Mouse (Mus musculus) gastrocnemius, adult 2 months (tissue): ENCODE measurements around the gene Avil. TPM values are rescaled to one million over a fixed set of nuclear protein-coding genes. Genes with fewer than 3 reads are reported as not detected.

Experiments used
- DNase-seq: peaks from one replicate; pipeline ENCODE4 v3.0.0; 2022
- H3K27ac ChIP-seq: fragments of 200-600 bp; 2 replicates; pipeline ENCODE4 v1.8.1; 2022; ENCODE audit warnings: mild to moderate bottlenecking
- H3K4me3 ChIP-seq: fragments of 200-600 bp; 2 replicates; pipeline ENCODE4 v1.8.1; 2022; ENCODE audit warnings: mild to moderate bottlenecking, moderate library complexity
- CTCF ChIP-seq: fragments of 200-600 bp; IDR thresholded peaks from 2 replicates; pipeline ENCODE4 v1.8.1; 2022; ENCODE audit warnings: antibody characterized with exemption, mild to moderate bottlenecking, moderate library complexity
- intact Hi-C: fragments of 180-260 bp; cut with DNase I; formaldehyde crosslinking; loops from one replicate; pipeline ENCODE4 v1.15.1; 2025
- total RNA-seq, 2 experiments: library from RNA; stranded (reverse); gene quantifications; 2 replicates each; pipeline ENCODE4 v1.2.3; 2021

The Avil gene
- total RNA-seq, 2 experiments from 2014 or later = 3.2 to 5.7 TPM

- intact Hi-C loops = no loop called here
- H3K4me3 ChIP-seq = no peak overlapping the region
- peak overlapping the region; percentile 90 for H3K27ac ChIP-seq
- no peak for TF ChIP-seq CTCF
- DNase-seq = no peak
These were observed 27.5 kb upstream of the Avil start for GRCm38 (mm10) chr10:126972988-126973387.

- H3K4me3 ChIP-seq = no peak overlapping the region
- no peak for DNase-seq
- intact Hi-C loops = no loop called here
These were observed 24.8 kb upstream of the Avil start for GRCm38 (mm10) chr10:126975706-126976105.

GRCm38 (mm10) chr10:126977076-126977475 lies 23.4 kb upstream of the Avil start:
- intact Hi-C loops = no loop called here
- peak overlapping the region; percentile 13; the same call in 1 of the 2 replicates for H3K27ac ChIP-seq
- DNase-seq = no peak
- H3K4me3 ChIP-seq = no peak overlapping the region
- TF ChIP-seq CTCF = no peak

More at GRCm38 (mm10) chr10:126975706-126976105, 24.8 kb upstream of the Avil start:
- peak overlapping the region; percentile 13 for H3K27ac ChIP-seq
- no peak for TF ChIP-seq CTCF

DNA sequence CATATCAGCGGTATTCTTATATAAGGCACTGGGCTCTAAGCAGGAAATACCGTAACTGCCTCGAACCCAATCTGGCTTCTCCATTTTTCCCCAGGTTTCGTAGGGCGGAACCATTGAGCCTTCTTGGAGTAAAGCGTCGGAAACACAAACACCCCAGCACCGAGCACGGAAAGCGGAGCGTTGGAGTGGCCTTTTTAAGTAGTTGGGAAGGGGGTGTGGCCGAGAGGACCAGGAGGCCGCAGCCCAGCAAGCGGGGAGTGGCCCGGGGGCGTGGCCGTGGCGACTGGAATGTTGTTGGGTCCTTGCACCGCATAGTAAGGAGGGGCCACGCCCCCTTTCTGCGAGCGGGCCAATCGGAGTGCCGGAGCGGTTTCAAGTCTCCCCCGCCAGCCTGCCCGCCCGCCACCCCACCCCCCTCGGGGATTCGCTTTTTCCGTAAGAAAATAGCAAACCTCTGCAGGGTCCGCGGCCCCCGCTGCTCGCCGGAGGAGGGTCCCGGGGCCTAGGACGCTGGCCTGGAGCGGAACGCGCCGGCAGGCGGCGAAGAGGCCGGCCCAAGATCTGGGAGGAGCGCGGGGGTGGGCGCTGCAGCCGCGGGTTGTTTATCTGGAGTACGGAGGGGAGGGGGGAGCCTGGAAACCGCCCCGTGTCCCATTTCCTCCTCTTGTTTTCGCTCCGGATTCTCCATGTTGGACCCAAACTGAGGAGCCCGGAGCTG lies 22.1 kb upstream of the Avil start, which contains the start of gene Ctdsp2:
TSS of gene Ctdsp2 (plus strand) at position 441 of the 718 bp plus-strand sequence.
- peak within 1 kb of the TSS; percentile 100 for H3K27ac ChIP-seq
- TF ChIP-seq CTCF = peak; percentile 40
- DNase-seq = peak; percentile 100
- intact Hi-C loops = loop anchor here (2.0 kb wide), 1 partner anchor 50 kb away; no protein-coding TSS in a partner anchor
- H3K4me3 ChIP-seq = peak within 1 kb of the TSS; percentile 84

DNA sequence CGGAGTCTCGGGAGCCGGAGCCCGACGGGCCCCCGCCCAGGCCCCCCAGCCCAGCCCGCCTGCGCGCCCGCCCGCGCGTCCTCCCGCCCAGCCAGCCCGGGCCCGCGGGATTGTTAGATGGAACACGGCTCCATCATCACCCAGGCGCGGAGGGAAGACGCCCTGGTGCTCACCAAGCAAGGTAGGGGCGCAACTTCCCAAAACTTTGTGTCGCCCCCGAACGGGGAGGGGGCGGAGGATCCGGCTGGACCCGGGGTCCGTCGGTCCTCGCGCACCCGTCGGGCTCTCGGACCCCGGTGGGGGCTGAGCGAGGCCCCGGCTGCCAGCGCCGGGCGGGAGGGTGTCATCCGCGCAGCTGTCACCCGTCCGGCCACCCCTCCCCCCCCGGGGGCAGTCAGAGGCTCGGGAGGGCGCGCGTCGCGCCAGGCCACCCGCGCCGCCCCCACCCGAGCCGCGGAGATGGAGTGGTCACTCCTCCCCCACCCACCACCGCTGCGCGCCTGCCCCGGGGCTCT lies 21.3 kb upstream of the Avil start:
- Histone ChIP-seq H3K4me3 (peak overlapping the region; percentile 84), H3K27ac (peak overlapping the region; percentile 100)
- intact Hi-C loops = loop anchor here (2.0 kb wide), 1 partner anchor 50 kb away; no protein-coding TSS in a partner anchor
- TF ChIP-seq CTCF = no peak
- peak; percentile 91 for DNase-seq

GRCm38 (mm10) chr10:126979636-126980151 lies 20.8 kb upstream of the Avil start:
- Histone ChIP-seq H3K4me3 (peak overlapping the region; percentile 84), H3K27ac (peak overlapping the region; percentile 100)
- peak; percentile 77 for DNase-seq
- intact Hi-C loops = loop anchor here (2.0 kb wide), 1 partner anchor 51 kb away; no protein-coding TSS in a partner anchor
- no peak for TF ChIP-seq CTCF

DNA sequence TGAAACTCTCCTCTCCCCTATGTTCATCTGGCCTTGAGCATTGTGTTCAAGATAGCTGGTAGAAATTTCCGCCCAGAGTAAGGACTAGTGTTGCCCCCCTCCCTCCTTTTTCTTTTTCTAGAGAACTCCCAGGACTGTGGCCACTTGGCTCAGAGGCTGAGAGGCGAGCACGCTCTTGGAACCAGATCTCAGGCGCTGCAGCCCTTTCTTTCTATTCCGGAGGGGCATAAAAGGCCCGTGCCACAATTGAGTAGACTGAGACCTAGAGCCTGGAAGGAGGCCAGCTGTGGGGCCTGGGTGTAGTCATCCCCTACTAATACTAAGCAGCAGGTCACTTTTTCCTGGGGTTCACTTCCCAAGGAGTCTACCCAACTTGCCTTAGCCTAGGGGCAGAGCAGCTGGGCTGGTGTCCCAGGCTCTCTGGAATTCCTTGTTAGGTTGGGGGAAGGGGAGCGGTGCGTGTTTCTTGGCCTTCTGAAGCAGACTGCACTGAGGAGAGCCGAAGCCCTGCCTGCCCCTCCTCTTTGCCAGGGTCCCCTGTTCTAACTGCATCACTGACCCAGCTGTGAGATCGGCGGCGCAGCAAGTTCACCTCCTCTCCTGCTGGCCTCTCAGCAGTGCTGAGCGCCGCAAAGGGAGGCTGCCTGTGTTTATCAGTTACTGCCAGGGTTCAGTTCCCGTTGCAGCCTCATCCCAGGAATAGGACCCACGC lies 20.1 kb upstream of the Avil start:
- peak overlapping the region; percentile 100 for H3K27ac ChIP-seq
- DNase-seq = peak; percentile 79
- intact Hi-C loops = no loop called here
- no peak for TF ChIP-seq CTCF
- peak overlapping the region; percentile 84 for H3K4me3 ChIP-seq

DNA sequence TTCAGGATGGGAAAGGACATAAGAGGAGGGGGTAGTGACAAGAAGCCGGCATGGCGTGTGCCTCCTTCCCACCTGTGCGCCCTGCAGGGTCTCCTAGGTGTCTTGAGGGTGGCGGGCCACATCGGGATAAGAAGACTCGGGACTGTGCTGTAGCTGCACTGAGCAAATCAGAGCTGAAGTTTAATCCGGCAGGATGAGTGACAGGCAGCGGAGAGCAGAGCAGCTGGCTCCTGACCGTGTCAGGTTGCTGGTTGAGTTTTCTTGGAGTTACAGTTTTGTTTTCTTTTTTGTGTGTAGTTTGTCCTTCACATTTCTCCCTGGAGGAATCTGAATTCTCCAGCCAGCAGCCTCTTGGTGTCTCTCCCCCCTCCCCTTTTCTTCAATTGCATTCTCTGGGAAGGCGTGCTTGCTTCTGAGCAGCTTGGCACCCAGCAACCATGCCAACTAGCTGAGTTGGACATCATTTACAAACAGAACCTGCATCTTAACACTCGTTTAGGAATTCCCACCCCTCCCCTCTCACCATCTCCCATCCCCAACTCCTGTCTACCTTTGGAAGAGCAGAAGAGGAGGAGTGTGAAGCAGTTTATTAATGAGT lies 19.5 kb upstream of the Avil start:
- peak overlapping the region; percentile 100 for H3K27ac ChIP-seq
- no peak for TF ChIP-seq CTCF
- H3K4me3 ChIP-seq = peak overlapping the region; percentile 84
- intact Hi-C loops = no loop called here
- peak; percentile 75 for DNase-seq

- Histone ChIP-seq H3K27ac (peak overlapping the region; percentile 100), H3K4me3 (peak overlapping the region; percentile 84)
- TF ChIP-seq CTCF = no peak
- intact Hi-C loops = no loop called here
- peak; percentile 54 for DNase-seq
These were observed 18.8 kb upstream of the Avil start for GRCm38 (mm10) chr10:126981746-126982145.

DNA sequence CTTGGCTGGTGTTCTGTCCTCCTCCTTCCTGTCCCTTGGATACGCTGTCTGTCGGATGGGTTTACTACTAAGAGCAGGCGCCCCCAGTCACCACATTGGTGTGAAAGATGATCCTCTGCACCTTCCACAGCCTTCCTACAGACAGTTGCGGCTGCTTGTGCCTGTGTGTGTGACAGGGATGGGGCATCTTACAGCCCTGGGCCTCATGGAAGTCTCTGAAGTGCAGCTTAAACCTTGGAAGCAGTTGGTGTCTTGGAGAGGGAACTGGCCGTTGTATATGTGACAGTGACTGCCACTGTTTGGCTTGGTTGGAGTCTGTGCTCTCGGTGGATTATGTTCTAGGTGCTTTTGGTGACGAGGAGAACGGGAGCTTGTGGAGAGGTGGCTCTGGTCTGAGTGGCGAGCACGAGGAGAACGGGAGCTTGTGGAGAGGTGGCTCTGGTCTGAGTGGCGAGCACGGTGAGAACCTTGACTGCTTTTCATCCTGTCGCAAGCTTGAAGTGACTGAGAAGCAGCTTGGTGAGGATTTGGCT lies 17.2 kb upstream of the Avil start:
- intact Hi-C loops = no loop called here
- peak overlapping the region; percentile 100 for H3K27ac ChIP-seq
- peak overlapping the region; percentile 84 for H3K4me3 ChIP-seq
- TF ChIP-seq CTCF = no peak
- DNase-seq = no peak

GRCm38 (mm10) chr10:126984189-126985004 lies 16.1 kb upstream of the Avil start:
- DNase-seq = peak; percentile 81
- Histone ChIP-seq H3K27ac (peak overlapping the region; percentile 100), H3K4me3 (peak overlapping the region; percentile 84)
- intact Hi-C loops = no loop called here
- TF ChIP-seq CTCF = no peak

- no peak for TF ChIP-seq CTCF
- Histone ChIP-seq H3K4me3 (peak overlapping the region; percentile 84), H3K27ac (peak overlapping the region; percentile 100)
- intact Hi-C loops = no loop called here
- DNase-seq = no peak
These were observed 15.4 kb upstream of the Avil start for GRCm38 (mm10) chr10:126985127-126985526.
